Mouse (Mus musculus): ENCODE data around the gene Svop. TPM values are rescaled to one million over a fixed set of nuclear protein-coding genes. Genes with fewer than 3 reads are reported as not detected.

Gene Svop
- total RNA-seq (2015; ENCODE audit: low replicate concordance): not detected in 2 replicates
- total RNA-seq (2017; ENCODE audit: low replicate concordance): not detected in 2 replicates

DNA sequence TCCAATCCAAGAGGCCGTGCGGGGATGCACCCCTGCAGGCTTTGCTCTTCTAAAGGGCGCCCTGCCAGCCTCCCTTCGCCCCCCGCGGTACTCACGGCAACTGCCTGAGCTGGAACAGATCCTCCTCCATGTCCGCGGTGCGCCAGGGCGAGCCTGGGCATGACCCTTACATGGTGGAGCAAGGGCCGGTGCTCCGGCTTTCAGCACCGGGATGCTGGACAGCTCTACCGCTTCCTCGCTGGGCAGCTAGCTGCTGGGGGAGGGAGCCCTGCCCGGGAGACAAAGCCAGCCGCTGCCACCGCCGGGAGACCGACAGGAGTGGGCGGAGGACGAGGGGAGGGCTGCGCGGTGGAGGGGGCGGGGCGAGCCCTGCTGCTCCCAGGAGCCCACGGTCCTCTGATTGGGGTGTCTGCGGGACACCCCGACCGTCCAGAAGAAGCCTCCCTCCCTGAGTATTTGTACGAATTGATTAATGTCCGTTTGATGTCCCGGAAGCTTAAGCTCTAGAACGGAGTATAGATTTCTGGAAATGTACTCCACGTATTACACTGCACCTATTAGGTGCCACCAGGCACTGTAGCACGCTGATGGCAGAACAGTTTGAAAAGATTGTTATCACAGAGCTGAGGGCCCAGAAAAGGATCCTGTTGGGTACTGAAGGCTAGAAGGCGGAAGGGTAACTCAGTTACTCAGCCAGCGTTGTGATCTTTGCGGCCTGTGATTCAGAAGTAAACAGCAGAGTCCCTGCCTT is at the start of gene Svop:
Gene Svop, minus strand, starts transcription at position 514 of the 751 bp plus-strand sequence.
- ATAC-seq (replicated peaks; ENCODE audit: low FRiP score, poor library complexity, severe bottlenecking): no peak

DNA sequence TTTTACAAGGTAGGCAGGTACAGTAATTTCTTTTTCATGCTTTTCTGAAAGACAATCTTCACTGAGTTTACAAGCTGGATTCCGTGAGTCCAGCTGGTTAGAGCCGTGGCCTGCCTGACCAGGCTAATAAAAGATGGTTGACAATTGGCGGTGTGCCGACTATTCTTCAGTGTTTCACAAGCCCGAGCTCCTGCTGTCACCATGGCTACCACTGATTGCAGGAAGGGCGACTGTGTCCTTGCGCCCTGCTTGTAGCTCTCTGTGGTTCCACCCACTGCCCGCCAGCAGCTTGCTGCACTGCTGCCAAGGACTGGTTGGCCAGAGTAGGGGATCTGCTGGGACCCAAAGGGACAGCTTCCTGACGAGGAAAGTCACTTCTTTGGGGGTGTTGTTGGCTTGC is 47.8 kb upstream of the Svop start:
- no peak for ATAC-seq (replicated peaks; ENCODE audit: low FRiP score, poor library complexity, severe bottlenecking)

DNA sequence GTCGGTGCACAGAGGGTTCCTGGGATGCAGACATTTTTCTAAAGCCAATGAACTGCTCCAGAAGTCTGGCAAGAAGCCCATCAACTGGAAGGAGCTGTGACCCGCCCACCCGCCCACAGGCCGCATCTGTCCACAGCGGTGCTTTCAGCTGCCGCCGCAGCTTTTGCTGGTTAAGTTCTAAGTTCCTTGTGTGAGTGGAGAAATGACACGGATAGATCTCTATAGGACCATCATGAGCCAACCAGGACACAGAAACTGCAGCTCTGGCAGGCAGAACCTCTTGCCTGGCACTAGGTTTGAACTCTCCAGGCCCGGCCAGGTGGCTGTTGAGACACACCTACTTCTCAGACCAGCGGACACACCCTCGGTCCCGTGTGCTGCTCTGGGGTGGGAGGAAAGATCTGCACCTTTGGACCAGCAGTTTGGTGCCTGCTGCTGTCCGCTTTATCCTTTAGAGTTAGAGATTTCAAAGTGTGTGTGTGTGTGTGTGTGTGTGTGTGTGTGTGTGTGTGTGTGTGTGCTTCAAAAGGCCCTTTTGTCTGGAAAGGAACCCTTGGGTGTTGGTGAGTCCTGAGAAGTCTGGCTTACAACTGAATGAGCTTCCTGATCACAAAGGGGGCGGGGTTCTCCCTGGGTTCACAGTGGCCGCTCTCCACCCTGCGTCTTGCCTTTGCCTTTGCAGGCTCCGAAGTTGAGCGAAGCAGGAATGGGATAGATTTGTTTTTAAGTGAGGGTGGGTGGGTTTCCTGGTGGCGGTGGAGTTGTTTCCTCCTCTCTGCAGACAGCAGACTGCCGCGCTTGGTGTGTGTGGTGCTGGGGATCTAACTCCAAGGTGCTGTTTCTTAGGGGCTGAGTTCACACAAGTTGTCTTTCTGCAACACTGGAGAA is 47.2 kb upstream of the Svop start:
- no peak for ATAC-seq (replicated peaks; ENCODE audit: low FRiP score, poor library complexity, severe bottlenecking)

DNA sequence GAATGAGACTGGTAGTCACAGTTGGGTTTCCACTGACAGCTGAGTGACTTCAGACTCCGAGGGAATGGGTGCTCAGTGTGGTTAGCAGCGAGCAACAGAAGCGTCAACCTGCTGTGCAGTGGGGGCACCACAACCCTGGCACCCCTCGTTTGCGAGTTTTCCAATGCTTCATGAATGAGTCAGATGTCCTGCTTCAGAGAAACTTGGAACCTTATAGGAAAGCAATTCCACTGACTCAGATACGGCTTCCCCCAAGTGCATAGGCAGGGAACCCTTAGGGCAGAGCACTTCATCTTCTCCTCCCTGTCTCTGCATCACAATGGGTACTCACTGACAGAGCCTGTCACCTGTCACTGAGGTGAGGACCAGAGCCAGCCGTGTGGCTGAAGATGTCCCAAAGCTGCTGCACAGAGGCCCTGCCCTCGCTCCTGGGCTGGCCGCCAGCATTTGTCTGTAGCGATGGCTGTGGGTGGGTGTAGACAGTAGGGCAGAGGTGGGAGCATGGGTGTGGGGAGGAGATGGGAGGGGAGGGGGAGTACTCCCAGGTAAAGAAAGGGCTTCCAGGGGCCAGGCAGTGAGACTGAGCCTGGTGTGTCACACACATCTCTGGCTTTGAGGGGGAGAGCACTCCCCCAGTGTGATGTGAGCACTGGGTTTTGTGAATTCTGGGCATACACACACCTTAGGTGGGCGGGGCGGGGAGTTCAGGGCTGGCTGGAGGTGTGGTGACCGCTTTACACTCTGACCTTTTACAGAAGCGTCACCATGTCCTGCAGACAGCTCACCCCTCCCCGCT is 46.3 kb upstream of the Svop start:
- ATAC-seq (replicated peaks; ENCODE audit: low FRiP score, poor library complexity, severe bottlenecking): no peak

DNA sequence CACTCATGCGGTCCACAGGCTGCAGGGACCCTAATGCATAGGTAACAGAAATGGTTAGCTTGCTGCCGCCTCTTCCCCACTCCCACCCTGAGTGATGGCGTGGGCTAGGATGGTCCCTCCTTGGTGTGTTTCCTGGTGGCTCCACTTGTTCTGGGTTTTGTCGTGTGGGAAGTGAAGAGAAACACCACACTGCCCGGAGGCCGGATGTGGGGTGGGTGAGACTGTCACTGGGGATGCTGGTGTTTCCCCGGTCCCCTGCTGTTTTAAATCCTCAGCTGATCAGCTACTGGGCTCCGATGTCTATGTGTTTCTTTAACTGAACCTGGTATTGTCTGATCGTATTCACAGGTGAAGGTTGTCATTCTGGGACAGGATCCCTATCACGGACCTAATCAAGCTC is 44.1 kb upstream of the Svop start:
- no peak for ATAC-seq (replicated peaks; ENCODE audit: low FRiP score, poor library complexity, severe bottlenecking)

DNA sequence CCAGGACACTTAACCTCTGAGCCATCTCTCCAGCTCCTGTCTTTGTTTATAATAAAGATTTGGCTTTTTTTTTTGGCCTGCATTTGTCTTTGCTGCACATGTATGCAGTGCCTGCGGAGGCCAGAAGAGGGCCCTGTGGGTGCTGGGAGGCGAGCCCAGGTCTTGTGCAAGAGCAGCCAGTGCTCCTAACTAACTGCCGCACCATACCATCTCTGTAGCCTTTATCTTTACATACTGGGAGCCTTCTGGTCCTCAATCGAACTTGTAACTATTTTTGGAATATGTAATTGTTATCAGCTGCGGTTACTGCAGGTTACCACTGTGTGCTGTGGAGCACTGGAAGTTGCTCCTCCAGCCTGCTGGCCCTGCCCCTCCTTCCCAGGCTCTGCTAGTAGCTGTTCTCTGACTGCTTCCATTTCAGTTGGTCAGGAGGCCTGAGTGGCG is 42.7 kb upstream of the Svop start:
- ATAC-seq (replicated peaks; ENCODE audit: low FRiP score, poor library complexity, severe bottlenecking): no peak

DNA sequence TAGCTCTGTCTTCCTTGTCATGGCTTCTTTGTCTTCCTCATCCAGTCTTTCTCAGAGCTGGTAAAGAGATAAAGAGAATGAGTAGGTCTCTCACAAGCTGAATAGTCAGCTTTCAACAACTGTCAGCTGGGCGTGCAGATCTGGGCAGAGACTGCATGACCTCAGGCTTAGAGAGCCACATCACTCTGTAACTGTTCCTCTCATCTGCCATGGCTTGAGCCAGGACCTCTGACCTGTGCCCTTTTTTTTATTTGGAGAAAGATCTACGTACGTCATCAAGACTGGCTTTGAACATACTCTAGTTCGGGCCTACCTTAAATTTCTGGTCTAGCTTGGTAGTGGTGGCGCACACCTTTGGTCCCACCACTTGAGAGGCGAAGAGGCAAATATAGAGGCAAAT is 41.5 kb upstream of the Svop start:
- no peak for ATAC-seq (replicated peaks; ENCODE audit: low FRiP score, poor library complexity, severe bottlenecking)

DNA sequence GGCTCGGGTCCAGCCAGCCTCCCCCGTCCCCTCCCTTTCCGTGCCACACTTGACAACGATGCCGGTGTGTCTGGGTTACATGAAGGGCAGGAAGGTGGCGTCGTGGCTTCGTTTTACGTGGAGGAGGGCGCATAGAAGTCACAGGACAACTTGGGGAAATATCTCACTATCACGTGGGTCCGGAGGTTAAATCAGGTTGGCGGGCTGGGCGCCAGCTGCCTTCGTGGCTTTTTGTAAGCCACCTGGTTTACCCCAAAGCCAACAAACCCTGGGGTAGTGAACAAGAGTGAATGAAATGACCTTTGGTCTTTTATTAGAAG is 40.1 kb upstream of the Svop start:
- ATAC-seq (replicated peaks; ENCODE audit: low FRiP score, poor library complexity, severe bottlenecking): no peak

DNA sequence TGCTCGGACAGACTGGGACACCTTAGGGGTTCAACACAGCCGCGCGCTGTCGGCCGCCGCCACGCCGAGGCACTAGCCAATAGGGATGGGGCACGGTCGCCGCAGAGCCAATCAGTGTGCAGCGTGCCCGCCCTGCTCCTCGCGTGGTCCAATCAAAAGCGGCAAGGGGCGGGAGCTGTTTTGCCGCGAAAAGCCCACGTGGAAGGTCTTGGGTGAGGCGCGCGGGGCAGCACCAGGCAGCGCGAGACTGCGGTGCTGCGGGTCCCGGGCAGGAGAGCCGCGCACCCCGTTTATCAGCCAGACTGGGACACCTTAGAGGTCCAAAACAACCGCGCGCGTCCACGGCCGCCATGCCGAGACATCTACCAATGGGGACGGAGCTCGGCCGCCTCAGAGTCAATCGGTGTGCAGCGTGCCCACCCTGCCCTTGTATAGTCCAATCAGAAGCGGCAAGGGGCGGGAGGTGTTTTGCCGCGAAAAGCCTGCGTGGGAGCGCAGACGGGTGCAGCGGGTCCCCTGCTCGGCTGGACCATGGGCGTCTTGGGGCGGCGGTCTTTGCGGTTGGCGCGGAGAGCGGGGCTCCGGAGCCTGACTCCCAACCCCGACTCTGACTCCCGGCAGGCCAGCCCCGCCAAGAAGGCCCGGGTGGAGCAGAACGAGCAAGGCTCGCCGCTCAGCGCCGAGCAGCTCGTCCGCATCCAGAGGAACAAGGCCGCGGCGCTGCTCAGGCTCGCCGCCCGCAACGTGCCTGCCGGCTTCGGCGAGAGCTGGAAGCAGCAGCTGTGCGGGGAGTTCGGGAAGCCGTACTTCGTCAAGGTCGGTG is 39.5 kb upstream of the Svop start:
- ATAC-seq (replicated peaks; ENCODE audit: low FRiP score, poor library complexity, severe bottlenecking): peak; percentile 87

DNA sequence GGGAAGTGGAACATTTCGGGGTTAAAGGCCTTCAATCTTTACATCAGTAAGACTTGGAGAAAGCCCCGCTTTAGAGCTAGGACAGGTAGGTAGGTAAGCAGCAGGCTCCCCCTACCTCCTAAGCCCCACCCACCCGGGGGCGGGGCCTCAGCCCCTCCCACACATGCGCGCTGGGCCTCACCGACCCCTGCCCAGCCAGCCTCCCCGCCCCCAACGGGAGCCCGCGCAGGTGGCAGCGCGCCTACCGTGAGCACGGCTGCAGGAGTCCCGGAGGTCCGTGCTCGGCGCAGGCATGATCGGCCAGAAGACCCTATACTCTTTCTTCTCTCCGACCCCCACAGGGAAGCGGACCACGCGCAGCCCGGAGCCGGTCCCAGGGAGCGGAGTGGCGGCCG is 38.8 kb upstream of the Svop start, which contains the start of gene Ung:
Gene Ung, plus strand, starts transcription at position 176 of the 395 bp plus-strand sequence.
- ATAC-seq (replicated peaks; ENCODE audit: low FRiP score, poor library complexity, severe bottlenecking): no peak

DNA sequence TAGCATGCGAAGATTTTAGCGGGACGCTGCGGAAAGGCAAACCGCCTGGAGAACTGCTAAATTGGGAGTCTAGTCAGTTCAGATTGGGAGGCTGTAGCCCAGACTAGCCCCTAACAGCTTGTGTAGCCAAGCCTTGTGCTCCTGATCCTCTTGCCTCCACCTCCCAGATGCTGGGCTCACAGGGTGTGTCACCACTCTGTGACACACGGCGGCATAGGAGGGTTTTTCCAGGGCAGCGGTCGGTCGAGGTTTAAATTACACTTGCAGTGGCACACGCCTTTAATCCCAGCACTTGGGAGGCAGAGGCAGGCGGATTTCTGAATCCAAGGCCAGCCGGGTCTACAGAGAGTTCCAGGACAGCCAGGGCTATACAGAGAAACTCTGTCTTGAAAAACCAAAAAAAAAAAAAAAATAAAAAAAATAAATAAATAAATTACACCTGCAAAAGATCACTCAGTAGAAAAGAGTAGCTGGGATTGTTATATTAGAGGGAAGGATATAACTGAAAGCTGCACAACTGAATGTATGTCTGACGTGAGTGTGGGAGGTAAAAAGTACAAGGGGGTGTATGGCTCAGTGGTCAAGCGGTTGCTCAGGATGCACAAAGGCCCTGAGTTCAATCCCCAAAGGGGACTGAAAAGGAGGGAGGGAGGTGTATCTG is 38.3 kb upstream of the Svop start:
- no peak for ATAC-seq (replicated peaks; ENCODE audit: low FRiP score, poor library complexity, severe bottlenecking)

DNA sequence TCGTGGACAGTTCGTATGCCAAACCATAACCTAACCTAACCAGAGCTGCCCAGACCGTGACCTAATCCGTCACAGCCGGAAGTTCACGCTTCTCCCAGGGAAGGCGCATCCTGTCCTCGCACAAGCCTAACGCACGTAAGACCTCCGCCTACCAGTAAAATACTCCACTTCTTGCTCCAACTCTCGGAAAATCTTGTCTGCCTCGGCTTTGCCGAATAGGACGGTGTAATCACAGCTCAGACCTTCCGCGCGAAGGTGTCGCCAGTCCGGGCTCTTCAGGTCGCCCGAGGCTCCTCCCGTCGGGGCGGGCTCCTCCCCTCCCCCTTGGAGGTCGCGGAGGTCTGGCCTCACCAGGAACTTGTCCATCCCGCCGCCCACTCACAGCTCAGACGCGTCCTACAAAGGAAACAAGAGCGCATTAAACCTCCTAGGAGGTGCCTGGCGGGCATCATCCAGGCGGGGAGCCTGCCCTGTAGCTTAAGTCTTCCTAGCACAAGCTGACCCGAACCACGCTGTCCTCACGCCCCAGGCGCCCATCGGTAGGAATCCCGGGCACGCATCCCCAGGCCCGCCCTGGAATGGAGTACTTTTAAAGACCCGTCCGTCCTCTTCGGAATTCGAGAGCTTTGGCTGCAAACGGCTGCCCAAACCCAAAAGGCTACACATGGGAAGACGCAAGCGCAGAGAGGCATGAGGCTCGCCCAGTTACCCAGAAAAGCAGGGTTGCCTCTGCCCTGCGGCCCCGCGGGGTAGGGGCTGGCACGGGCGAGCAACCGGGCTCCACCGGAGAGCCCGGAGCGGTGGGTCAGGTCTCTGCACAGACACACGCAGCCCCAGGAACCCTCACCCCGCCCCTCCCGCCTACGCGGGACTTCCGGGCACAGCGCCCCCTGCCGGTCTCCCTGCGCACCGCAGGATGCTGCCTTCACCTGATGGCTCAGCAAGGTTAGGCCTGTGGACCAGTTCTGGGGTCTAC is 36.3 kb upstream of the Svop start, which contains the start of gene Alkbh2:
Gene Alkbh2, minus strand, starts transcription at position 845 of the 976 bp plus-strand sequence.
- peak; percentile 52 for ATAC-seq (replicated peaks; ENCODE audit: low FRiP score, poor library complexity, severe bottlenecking)

DNA sequence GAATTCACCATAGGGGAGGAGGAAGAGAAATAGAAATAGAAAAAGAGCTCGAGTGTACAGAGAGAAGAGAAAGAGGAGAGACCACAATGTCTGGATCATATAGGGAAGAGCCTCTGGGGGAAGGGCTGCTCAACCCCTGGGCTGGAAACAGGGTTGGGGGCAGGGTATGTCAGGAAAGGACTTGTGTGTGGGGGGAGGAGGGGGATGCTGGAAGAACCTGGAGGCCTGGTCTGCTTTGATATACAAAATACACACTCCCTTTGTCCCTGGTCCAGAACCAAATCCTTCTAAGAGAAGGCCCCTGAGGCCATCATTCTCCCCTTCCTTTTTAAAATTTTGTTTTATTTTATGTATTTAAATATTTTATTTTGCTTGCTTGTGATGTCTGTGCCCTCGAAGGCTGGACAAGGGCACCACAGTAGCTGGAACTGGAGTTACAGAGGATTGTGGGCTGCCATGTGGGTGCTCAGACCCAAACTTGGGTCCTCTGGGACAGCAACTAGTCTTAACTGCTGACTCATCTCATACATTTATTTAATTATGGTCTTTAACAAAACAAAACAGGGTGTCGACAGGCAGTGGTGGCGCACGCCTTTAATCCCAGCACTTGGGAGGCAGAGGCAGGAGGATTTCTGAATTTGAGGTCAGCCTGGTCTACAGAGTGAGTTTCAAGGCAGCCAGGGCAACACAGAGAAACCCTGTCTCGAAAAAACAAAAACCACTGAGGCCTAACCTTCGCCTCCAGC is 35.3 kb upstream of the Svop start:
- ATAC-seq (replicated peaks; ENCODE audit: low FRiP score, poor library complexity, severe bottlenecking): no peak

DNA sequence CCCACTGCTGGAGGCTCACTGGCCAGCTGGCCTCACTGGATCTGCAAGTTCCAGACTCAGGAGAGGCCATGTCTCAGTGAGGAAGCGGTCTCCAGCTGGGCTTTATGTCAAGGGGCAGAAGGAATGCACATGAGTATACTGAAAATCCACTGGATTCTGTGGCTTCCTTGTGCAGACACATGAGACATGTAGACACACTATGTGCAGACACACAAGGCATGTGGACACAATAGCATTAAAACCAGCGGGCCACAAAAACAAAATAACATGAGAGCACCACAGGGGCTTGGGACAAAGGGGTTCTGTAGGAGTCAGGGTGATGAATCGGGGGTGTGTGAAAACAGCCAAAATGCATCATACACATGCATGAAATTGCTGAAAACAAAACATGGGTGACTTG is 34.6 kb upstream of the Svop start:
- ATAC-seq (replicated peaks; ENCODE audit: low FRiP score, poor library complexity, severe bottlenecking): no peak

DNA sequence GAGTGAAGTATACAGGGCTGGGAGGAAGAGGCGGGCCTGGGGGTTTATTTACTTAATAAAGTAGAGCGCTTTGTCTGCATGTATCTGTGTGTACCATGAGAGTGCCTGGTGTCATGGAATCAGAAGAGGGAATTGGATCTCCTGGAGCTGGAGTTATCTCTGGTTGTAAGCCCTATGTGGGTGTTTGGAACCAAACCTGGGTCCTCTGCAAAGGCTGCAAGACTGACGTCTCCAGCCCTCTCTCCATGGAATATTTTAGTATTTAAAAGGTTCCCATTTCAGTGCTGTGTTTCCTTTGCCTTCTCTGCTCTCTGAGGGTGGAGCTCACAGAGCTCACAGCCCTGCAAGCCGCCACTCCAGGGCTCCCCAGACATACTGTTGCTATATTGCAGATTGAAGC is 28.4 kb upstream of the Svop start:
- no peak for ATAC-seq (replicated peaks; ENCODE audit: low FRiP score, poor library complexity, severe bottlenecking)

DNA sequence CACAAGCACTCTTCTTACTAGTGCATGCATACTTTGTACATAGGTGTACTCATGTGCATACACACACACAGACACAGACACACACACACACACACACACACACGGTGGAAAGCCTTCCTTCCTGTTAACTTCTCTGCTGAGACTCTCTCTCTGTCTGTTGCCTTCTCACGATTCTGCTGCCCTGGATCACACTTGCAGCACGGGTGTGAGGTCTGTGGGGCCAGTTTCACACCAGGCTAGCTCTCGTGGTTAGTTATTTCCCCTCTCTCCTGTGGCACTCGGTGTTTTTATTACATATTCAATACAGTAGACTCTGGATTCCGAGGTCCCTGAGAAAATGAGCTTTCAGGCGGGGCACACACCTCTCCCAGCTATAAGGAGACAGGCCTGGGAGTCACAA is 25.2 kb upstream of the Svop start:
- no peak for ATAC-seq (replicated peaks; ENCODE audit: low FRiP score, poor library complexity, severe bottlenecking)

DNA sequence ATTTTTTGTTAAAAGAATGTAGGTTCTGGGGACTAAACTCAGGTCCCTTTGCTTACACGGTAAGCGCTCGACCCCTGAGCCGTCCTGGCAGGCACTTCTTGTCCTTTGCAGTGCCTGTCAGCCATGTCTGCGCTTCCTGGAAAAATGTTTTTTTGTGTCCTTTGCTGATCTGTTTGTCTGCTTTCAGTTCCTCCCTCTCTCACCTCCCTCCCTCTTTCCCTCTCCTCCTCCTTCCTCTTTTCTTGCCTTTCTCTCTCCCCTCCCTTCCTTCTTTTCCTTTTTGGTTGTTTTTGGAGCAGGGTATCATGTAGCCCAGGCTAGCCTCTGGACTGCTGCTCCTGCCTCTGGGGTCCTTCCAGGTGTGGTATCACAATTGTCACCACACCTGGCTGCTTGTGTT is 23.7 kb upstream of the Svop start:
- ATAC-seq (replicated peaks; ENCODE audit: low FRiP score, poor library complexity, severe bottlenecking): no peak
